Mouse (Mus musculus) bone marrow, adult 2 months (tissue): ENCODE measurements around the gene Ranbp3. TPM values are rescaled to one million over a fixed set of nuclear protein-coding genes. Genes with fewer than 3 reads are reported as not detected.

Source experiments
- H3K27ac ChIP-seq: fragments of 200-500 bp; 2 replicates; pipeline ENCODE4 v1.5.1; 2012; ENCODE audit warnings: low read depth, mild to moderate bottlenecking, control low read depth, inconsistent platforms, low read length; ENCODE audit not compliant: control insufficient read depth, poor library complexity, insufficient read depth
- H3K4me1 ChIP-seq: fragments of 200-500 bp; 2 replicates; pipeline ENCODE4 v1.6.1; 2011; ENCODE audit warnings: low read length; ENCODE audit not compliant: control insufficient read depth, insufficient read depth
- H3K4me3 ChIP-seq: fragments of 200-500 bp; replicated peaks from 2 replicates; pipeline ENCODE3; 2011; ENCODE audit warnings: mild to moderate bottlenecking, low read depth, low read length, control low read depth; ENCODE audit not compliant: control insufficient read depth
- CTCF ChIP-seq: fragments of 200-500 bp; IDR thresholded peaks from 2 replicates; pipeline ENCODE4 v1.5.1; 2011; ENCODE audit warnings: low read length, control low read depth; ENCODE audit not compliant: control insufficient read depth, insufficient read depth
- POLR2A ChIP-seq: fragments of 200-500 bp; IDR thresholded peaks from 2 replicates; pipeline ENCODE4 v1.6.1; 2011; ENCODE audit warnings: low read depth, mild to moderate bottlenecking, control low read depth, low read length, borderline replicate concordance; ENCODE audit not compliant: control insufficient read depth
- WGBS: fragments of 180-500 bp; shearing (Covaris S2); methylation state at CpG from one replicate; pipeline ENCODE4 v1.1.7; 2018; 5-methylcytosine and 5-hydroxymethylcytosine counted together
- polyA plus RNA-seq: library from polyadenylated mRNA; stranded (reverse); fragments of >200 nt; gene quantifications from 2 replicates; pipeline ENCODE4 v1.2.4, GENCODE M21; 2011; ENCODE audit warnings: low replicate concordance; ENCODE audit not compliant: missing spikeins, insufficient read depth, insufficient read length

Ranbp3 gene
- polyA plus RNA-seq, 1 experiment = 52.9 TPM

- H3K27ac ChIP-seq = no peak overlapping the region
- H3K4me1 ChIP-seq = no peaks in the 10 kb centered on the region
- 47% methylated on average over 7 of the region's 7 CpGs for WGBS
- H3K4me3 ChIP-seq = no peak overlapping the region
- TF ChIP-seq POLR2A = no peak
- TF ChIP-seq CTCF = no peak
These were observed 54.0 kb downstream of the Ranbp3 start for GRCm38 (mm10) chr17:56727029-56727649.

DNA sequence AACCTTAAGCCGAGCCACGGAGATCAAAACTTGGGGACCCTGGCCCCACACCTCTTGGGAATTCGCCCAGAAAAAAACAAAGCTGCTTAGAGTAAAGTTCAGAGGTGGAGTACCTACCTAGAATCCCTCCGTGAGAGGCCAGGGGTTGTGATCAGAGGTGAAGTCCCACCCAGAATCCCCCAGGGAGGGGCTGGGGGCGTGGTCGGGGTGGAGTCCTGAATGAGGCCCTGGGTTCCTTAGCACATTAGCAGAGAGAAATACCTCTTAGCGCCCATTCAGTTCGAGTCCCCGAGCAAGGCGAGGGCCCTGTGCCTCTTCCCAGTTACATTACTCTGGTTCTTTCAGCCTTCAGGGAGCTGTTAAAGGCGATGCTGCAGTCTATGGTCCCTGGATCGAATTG, 54.6 kb downstream of the Ranbp3 start:
- no peak overlapping the region for H3K27ac ChIP-seq
- H3K4me3 ChIP-seq = no peak overlapping the region
- no peak for TF ChIP-seq POLR2A
- no peak for TF ChIP-seq CTCF
- WGBS = 32% methylated on average over 12 of the region's 12 CpGs
- no peaks in the 10 kb centered on the region for H3K4me1 ChIP-seq

- no peak for TF ChIP-seq CTCF
- TF ChIP-seq POLR2A = no peak
- H3K27ac ChIP-seq = no peak overlapping the region
- no peak overlapping the region for H3K4me3 ChIP-seq
- H3K4me1 ChIP-seq = no peaks in the 10 kb centered on the region
- WGBS = 39% methylated on average over 12 of the region's 12 CpGs
These were observed 55.0 kb downstream of the Ranbp3 start for GRCm38 (mm10) chr17:56728117-56728516.

- Histone ChIP-seq H3K4me1 (no peaks in the 10 kb centered on the region), H3K27ac (no peak overlapping the region), H3K4me3 (no peak overlapping the region)
- WGBS = 83% methylated on average over 6 of the region's 6 CpGs
- TF ChIP-seq CTCF = no peak
- no peak for TF ChIP-seq POLR2A
These were observed 56.1 kb downstream of the Ranbp3 start for GRCm38 (mm10) chr17:56729151-56729550.

- Histone ChIP-seq H3K4me1 (no peaks in the 10 kb centered on the region), H3K4me3 (no peak overlapping the region), H3K27ac (no peak overlapping the region)
- no peak for TF ChIP-seq CTCF
- TF ChIP-seq POLR2A = no peak
- 83% methylated on average over 2 of the region's 2 CpGs for whole genome bisulfite sequencing
These were observed 56.6 kb downstream of the Ranbp3 start for GRCm38 (mm10) chr17:56729656-56730055.

GRCm38 (mm10) chr17:56736534-56736933, 63.4 kb downstream of the Ranbp3 start:
- TF ChIP-seq POLR2A (no peak), CTCF (peak; percentile 53)
- Histone ChIP-seq H3K4me3 (no peak overlapping the region), H3K27ac (no peak overlapping the region), H3K4me1 (no peaks in the 10 kb centered on the region)
- 36% methylated on average over 8 of the region's 8 CpGs for WGBS

DNA sequence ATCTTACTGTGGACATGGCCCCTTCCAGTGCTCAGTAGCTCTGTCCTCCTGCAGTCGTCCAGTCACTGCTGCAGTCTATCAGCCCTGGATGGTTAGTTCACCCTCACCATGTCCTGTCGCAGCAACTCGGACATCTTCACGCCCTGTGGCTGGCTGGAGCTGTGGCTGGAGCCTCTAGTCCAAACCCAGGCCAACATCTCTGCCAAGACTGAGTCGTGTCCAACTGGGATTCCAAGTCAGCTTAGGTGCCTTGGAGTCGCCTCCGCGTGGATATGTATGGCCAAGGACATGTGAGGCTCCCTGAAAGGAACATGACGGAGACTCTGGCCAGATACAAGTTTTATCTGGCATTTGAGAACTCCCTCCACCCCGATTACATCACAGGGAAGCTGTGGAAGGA, 65.1 kb downstream of the Ranbp3 start:
- no peak overlapping the region for H3K4me3 ChIP-seq
- no peak overlapping the region for H3K27ac ChIP-seq
- H3K4me1 ChIP-seq = no peaks in the 10 kb centered on the region
- TF ChIP-seq CTCF (no peak), POLR2A (no peak)
- WGBS = 83% methylated on average over 10 of the region's 10 CpGs

GRCm38 (mm10) chr17:56740118-56740787, 67.2 kb downstream of the Ranbp3 start:
- 77% methylated on average over 16 of the region's 17 CpGs for WGBS
- no peak for TF ChIP-seq CTCF
- no peak for TF ChIP-seq POLR2A
- Histone ChIP-seq H3K27ac (no peak overlapping the region), H3K4me3 (no peak overlapping the region), H3K4me1 (no peaks in the 10 kb centered on the region)

GRCm38 (mm10) chr17:56740788-56741160, 67.7 kb downstream of the Ranbp3 start:
- no peak overlapping the region for H3K4me3 ChIP-seq
- no peak for TF ChIP-seq CTCF
- TF ChIP-seq POLR2A = no peak
- no peak overlapping the region for H3K27ac ChIP-seq
- 86% methylated on average over 16 of the region's 17 CpGs for WGBS
- no peaks in the 10 kb centered on the region for H3K4me1 ChIP-seq
